Mouse (Mus musculus) embryonic fibroblast, embryonic 13.5 days (primary cell): Measurements from ENCODE around the gene Hexdc. TPM values are rescaled to one million over a fixed set of nuclear protein-coding genes. Genes with fewer than 3 reads are reported as not detected.

Experiments used
- H3K27ac ChIP-seq: 2 replicates; pipeline ENCODE4 v1.5.1; 2012; ENCODE audit warnings: low read length, control low read depth, inconsistent platforms; ENCODE audit not compliant: insufficient read depth
- H3K4me1 ChIP-seq: 2 replicates; pipeline ENCODE4 v1.6.1; 2011; ENCODE audit warnings: low read length; ENCODE audit not compliant: control insufficient read depth, insufficient read depth
- H3K4me3 ChIP-seq: 2 replicates; pipeline ENCODE4 v1.5.1; 2011; ENCODE audit warnings: mild to moderate bottlenecking, control low read depth, low read length; ENCODE audit not compliant: insufficient read depth
- CTCF ChIP-seq: IDR thresholded peaks from 2 replicates; pipeline ENCODE4 v1.5.1; 2011; ENCODE audit warnings: mild to moderate bottlenecking, control low read depth, low read length, moderate library complexity, borderline replicate concordance; ENCODE audit not compliant: insufficient read depth
- POLR2A ChIP-seq: IDR thresholded peaks from 2 replicates; pipeline ENCODE4 v1.6.1; 2011; ENCODE audit warnings: low read depth, mild to moderate bottlenecking, control low read depth, low read length, moderate library complexity
- polyA plus RNA-seq: library from polyadenylated mRNA; stranded (reverse); fragments of >200 nt; gene quantifications from 2 replicates; pipeline ENCODE4 v1.2.4, GENCODE M21; 2011; ENCODE audit warnings: low read depth; ENCODE audit not compliant: missing spikeins, insufficient read length

Hexdc gene
- polyA plus RNA-seq, 1 experiment: 8.3 TPM

DNA sequence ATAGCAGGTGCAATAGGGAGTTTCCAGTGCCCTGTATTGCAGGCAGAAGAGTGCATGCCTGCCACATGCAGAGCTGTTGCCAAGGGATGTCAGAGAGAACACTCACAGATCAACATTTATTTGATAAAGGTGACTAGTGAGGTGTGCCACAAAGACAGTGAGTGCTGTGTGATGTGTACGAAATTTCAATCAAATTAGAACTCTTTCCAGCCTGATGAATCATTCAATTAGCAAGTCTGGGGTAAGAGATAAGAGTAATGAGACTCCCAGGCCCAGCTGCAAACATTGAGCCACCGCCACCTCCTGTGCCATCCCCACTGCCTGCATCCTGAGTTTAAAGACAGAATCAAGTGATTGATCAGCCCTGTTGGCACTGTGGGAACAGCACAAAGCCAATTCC is 11.5 kb upstream of the Hexdc start:
- Histone ChIP-seq H3K4me1 (no peaks in the 10 kb centered on the region), H3K27ac (no peak overlapping the region), H3K4me3 (no peak overlapping the region)
- TF ChIP-seq CTCF (no peak), POLR2A (no peak)

DNA sequence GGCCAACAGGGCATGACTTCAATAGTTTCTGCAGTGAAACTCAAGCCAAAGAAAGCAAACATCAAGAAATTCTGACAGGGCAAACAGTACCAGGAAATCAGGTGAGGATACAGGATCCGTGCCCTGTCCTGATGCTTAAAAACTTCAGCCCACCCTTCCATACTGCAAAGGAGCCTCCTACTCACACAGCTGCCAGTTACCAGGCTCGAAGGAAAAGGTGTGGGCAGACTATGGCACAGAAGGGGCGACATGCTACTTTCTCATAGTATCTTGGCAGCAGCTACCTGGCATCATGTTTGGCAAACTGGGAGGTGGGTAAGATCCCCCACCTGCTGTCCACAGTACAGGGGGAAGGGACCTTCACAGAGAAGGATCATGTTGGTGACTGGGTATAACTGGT is 10.8 kb upstream of the Hexdc start:
- no peak for TF ChIP-seq CTCF
- no peak for TF ChIP-seq POLR2A
- no peaks in the 10 kb centered on the region for H3K4me1 ChIP-seq
- no peak overlapping the region for H3K27ac ChIP-seq
- H3K4me3 ChIP-seq: no peak overlapping the region

DNA sequence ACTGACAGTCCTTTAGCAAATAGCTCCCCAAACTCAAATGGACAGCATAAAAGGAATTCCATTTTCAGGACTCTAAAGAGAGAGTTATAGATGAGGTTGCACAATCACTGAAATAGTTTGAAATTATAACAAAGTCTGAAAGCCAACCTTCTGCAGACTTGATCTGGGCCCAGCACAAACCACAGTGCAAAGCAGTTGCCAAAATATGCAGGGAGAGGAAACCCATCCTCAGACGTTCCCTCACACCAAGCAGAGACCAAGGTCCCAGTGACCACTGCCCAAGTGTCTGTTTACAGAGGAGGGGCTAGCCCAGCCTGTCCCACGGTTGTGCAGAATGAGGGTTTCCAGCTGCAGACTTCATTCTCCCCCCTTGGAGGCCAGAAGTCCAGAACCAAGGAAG is 5.6 kb upstream of the Hexdc start:
- no peak for TF ChIP-seq CTCF
- no peak for TF ChIP-seq POLR2A
- Histone ChIP-seq H3K4me3 (no peak overlapping the region), H3K27ac (no peak overlapping the region), H3K4me1 (no peaks in the 10 kb centered on the region)

DNA sequence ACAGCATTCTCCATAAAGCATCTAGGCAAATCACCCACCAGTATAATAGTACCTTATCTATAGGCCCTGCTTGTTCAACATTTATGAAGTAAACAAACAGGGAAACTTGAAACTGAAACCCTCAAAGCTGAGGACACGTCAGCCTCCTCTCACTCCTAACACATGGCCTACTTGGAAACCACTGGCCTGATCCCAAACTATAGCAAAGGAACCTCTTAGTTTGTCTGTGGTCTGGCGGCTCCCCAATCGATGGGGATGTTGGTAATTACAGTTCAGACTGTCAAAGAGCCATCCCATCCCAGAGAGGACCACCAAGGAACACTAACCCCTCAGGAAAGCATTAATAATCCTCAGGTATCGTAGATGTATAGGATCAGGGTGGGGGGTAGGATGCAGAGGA is 4.4 kb upstream of the Hexdc start:
- Histone ChIP-seq H3K4me3 (no peak overlapping the region), H3K4me1 (no peaks in the 10 kb centered on the region), H3K27ac (no peak overlapping the region)
- no peak for TF ChIP-seq CTCF

DNA sequence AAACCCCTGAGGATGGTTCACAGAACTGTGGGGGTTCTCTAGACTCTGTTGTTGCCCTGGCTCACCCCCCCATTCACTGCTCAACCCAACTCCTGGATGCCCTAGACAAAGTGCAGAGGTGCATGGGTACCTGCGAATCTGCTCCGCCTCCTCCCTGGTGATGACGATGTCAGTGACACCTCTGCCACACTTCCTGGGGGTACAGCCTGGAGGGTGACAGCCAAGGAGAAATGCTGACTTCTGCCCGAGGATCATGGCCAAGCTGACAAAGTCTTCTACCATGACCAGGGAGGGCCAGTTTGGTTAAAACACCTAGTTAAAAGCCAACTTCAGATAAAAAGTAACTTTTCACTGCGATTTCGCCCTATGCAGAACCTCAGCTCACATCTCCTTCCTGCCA is 3.5 kb upstream of the Hexdc start:
- TF ChIP-seq POLR2A (no peak), CTCF (no peak)
- Histone ChIP-seq H3K4me3 (no peak overlapping the region), H3K27ac (no peak overlapping the region), H3K4me1 (no peaks in the 10 kb centered on the region)

DNA sequence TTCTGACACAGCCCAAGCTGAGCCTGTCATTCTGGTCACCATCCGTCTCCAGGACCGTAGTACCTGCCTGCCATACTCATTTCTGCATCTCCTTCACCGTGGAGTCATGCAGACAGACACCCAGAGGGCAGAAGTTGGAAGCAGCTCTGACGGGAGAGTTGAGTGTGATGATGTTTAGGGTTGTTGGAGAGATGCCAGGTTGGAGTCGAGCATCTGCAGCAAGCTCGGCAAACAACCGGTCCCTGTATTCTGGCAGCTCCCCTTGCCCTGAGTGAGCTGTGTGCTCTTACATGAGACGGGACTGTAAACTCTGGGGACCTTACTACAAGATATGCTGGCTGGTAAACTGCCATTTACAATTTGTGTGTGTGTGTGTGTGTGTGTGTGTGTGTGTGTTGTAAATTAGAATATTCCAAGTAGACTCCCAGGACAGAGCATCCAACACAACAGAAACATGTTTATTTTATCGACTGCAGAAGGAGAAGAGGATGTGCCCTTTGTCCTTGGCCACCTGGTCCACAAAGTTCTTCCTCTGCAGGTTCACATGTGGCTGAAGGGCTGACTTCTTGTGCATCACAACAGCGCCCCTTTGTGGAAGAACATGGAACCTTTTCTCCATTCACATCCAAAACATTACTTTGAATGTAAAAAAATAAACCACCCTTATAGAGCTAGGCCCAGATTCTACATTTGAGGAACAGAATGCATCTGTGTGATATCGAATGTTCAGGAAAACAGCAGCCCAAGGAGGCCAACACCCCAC is 2.6 kb upstream of the Hexdc start:
- Histone ChIP-seq H3K27ac (no peak overlapping the region), H3K4me1 (no peaks in the 10 kb centered on the region), H3K4me3 (no peak overlapping the region)
- peak; percentile 27; the same call in 1 of the 2 replicates for TF ChIP-seq CTCF
- no peak for TF ChIP-seq POLR2A

DNA sequence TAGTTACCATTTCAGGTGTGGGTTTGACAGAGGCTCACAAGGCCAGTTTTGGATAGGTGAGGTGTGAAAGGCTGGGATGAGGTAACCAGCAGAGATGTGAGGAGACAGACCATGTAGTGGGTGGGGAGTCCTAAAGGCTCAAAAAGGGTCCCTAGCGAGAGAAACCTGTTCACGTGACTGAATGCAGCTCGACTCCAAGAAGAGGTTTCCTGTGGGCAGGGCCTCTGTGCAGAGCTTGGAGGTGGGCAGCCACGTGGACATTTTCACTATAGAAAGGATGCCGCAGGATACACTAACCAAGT is 423 bp upstream of the Hexdc start:
- H3K4me3 ChIP-seq: peak overlapping the region; percentile 31
- H3K4me1 ChIP-seq: no peaks in the 10 kb centered on the region
- H3K27ac ChIP-seq: no peak overlapping the region
- TF ChIP-seq CTCF: no peak
- TF ChIP-seq POLR2A: no peak

DNA sequence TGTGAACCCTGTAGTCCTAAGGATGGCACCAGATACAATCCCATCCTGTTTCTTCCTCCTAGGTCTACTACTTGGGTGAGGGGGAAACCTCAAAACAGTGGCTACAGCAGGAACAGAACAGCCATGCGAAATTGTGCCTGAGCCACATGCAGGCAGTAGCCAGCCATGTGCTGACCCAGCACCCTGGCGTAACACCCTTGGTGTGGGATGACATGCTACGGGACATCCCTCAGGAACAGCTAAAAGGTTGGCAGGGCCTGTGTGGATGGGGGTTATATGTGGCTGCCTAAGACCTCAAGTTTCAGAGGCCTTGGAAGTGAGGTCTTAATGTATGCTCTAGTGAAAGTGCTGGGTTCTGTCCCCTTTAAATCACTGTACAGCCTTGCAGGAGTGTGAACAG is 12.6 kb downstream of the Hexdc start:
- TF ChIP-seq POLR2A: no peak
- TF ChIP-seq CTCF: no peak
- no peaks in the 10 kb centered on the region for H3K4me1 ChIP-seq
- no peak overlapping the region for H3K27ac ChIP-seq

DNA sequence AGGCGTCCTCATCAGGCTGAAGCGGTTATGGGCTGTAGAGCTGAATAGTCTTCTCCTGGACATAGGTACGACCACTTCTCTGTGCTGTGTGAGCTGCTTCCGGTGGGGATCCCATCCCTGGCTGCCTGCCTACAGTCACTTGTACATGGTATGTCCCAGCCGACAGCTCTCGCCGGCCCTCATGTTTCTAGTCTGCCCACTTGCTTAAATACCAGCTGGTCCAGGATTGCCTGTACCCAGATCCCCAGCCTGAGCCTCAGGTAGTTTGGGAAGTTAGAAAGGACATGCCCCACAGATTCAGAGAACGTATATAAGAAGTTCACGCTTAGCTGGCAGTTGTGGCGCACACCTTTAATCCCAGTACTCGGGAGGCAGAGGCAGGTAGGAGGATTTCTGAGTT is 15.5 kb downstream of the Hexdc start:
- no peak overlapping the region for H3K27ac ChIP-seq
- TF ChIP-seq CTCF (no peak), POLR2A (no peak)

More for the DNA sequence above, 12.6 kb downstream of the Hexdc start:
- H3K4me3 ChIP-seq: no peak overlapping the region

DNA sequence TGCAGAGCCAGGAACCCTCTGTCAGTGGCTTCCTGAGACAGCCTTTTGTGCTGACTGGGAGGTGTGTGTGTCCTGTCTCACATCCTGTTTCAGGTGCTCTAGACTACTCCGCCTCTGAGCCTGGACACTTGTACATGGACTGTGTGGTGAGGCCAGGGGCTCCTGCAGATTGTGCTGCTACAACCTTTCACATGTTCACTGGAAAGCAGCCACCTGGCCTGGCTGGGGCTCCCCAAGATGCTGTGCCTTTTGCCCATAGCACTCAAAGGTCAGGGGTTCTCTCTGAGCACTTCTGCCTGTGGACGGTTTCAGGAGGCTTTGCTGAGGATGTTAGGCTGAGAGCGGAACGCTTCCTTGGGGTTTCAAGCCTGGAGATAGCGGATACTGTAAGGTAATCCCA is 16.5 kb downstream of the Hexdc start:
- no peak overlapping the region for H3K27ac ChIP-seq

More for the DNA sequence above, 15.5 kb downstream of the Hexdc start:
- H3K4me1 ChIP-seq: no peaks in the 10 kb centered on the region
- no peak overlapping the region for H3K4me3 ChIP-seq

More for the DNA sequence above, 16.5 kb downstream of the Hexdc start:
- TF ChIP-seq POLR2A (no peak), CTCF (no peak)
- H3K4me1 ChIP-seq: no peaks in the 10 kb centered on the region
- H3K4me3 ChIP-seq: no peak overlapping the region
